Comparison of ENCODE assay signal across 20 mouse cellular contexts in the genomic region with DNA sequence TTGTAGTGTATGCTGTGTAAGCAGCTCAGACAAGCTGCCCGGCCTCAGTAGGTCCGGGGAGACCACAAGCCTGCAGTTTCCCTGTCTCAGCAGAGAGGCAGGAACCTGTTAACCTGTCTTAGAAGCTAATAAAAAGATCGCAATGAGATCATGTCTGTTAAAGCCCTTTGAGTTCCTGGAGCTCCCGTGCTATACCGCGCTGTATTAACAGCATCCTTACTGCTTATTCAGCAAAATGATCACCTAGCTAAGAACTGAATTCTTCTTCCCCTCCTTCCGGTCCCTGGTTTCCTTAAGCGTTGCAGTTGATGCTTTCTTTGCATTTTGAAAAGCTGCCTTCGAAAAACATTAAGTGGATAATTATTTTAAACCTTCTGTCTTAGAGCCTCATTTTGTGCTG.
A peak's percentile ranks its signal among the peaks of the same experiment; 100 is the strongest.
DNase-seq lines count a peak whose midpoint lies in the region; ATAC-seq lines count a peak whose summit lies in the region.
"Had no signal": no experiment of that assay in that cellular context is flagged by ENCODE, and none has a peak within 500 bp of the region (broad histone marks: within the 10 kb centered on the region; RNA-seq: fewer than 3 reads in every experiment).

No protein-coding gene starts in this region.

- DNase-seq in hindbrain, embryonic 10.5 days (ENCODE audit: low spot score): no peak
- no peak for DNase-seq in neural tube, embryonic 10.5 days (ENCODE audit: extremely low spot score, low spot score)
- no peak for DNase-seq in frontal cortex, postnatal 10 days (ENCODE audit: low spot score in 2 of 2)
- DNase-seq: adrenal gland, adult 2 months; cerebellum, adult 9-10 months; kidney, adult 2 months; kidney, postnatal 10 days; lung, adult 2 months; thymus, postnatal 25 days had no signal

- no peak overlapping the region for H3K4me3 ChIP-seq in hindbrain, embryonic 15.5 days
- no peak overlapping the region for H3K4me3 ChIP-seq in hindbrain, embryonic 10.5 days
- no peak overlapping the region for H3K4me3 ChIP-seq in neural tube, embryonic 13.5 days
- H3K4me3 ChIP-seq in midbrain, embryonic 13.5 days (replicated peaks): no peak overlapping the region
- H3K4me3 ChIP-seq: embryonic facial prominence, embryonic 12.5 days; erythroblast, embryonic 14.5 days; heart, embryonic 10.5 days; layer of hippocampus, adult 2 months; megakaryocyte, embryonic 14.5 days; neural tube, embryonic 15.5 days had no signal

- WGBS in hindbrain, embryonic 15.5 days: 50% methylated on average over 9 of the region's 9 CpGs
- 78% methylated on average over 9 of the region's 9 CpGs for WGBS in hindbrain, embryonic 10.5 days
- WGBS in neural tube, embryonic 13.5 days: 66% methylated on average over 9 of the region's 9 CpGs
- 66% methylated on average over 9 of the region's 9 CpGs for WGBS in midbrain, embryonic 13.5 days

- 0 out of 2 replicates have a peak, but pooled peaks cover 5% of the 10 kb centered on the region for H3K4me1 ChIP-seq in hindbrain, embryonic 15.5 days (replicated peaks)
- H3K4me1 ChIP-seq in hindbrain, embryonic 10.5 days (replicated peaks): peaks cover 3% of the 10 kb centered on the region; the same call in 1 of the 2 replicates
- 0 out of 2 replicates have a peak, but pooled peaks cover 6% of the 10 kb centered on the region for H3K4me1 ChIP-seq in neural tube, embryonic 13.5 days (replicated peaks)
- H3K4me1 ChIP-seq in midbrain, embryonic 13.5 days (replicated peaks): no peaks in the 10 kb centered on the region
- H3K4me1 ChIP-seq: embryonic facial prominence, embryonic 12.5 days; neural tube, embryonic 15.5 days had no signal

- H3K9me3 ChIP-seq in hindbrain, embryonic 15.5 days: no peaks in the 10 kb centered on the region
- H3K9me3 ChIP-seq in hindbrain, embryonic 10.5 days: no peaks in the 10 kb centered on the region
- no peaks in the 10 kb centered on the region for H3K9me3 ChIP-seq in neural tube, embryonic 13.5 days
- H3K9me3 ChIP-seq in midbrain, embryonic 13.5 days: no peaks in the 10 kb centered on the region
- H3K9me3 ChIP-seq: embryonic facial prominence, embryonic 12.5 days; heart, embryonic 10.5 days; megakaryocyte, embryonic 14.5 days; neural tube, embryonic 15.5 days had no signal

- ATAC-seq in hindbrain, embryonic 15.5 days (ENCODE audit: low FRiP score, low read depth): 0 out of 2 replicates have a peak, but pooled peaks have one; percentile 27
- peak; percentile 61; the same call in 1 of the 2 replicates for ATAC-seq in neural tube, embryonic 13.5 days (ENCODE audit: low read depth)
- ATAC-seq in midbrain, embryonic 13.5 days: 0 out of 2 replicates have a peak, but pooled peaks have one; percentile 20
- ATAC-seq in frontal cortex, adult (ENCODE audit: low TSS enrichment): no peak
- ATAC-seq: forebrain, embryonic 14.5 days had no signal

- H3K36me3 ChIP-seq in hindbrain, embryonic 15.5 days: no peaks in the 10 kb centered on the region
- H3K36me3 ChIP-seq in hindbrain, embryonic 10.5 days: no peaks in the 10 kb centered on the region
- H3K36me3 ChIP-seq in neural tube, embryonic 13.5 days: no peaks in the 10 kb centered on the region
- no peaks in the 10 kb centered on the region for H3K36me3 ChIP-seq in midbrain, embryonic 13.5 days
- H3K36me3 ChIP-seq: embryonic facial prominence, embryonic 12.5 days; heart, embryonic 10.5 days; neural tube, embryonic 15.5 days had no signal

- no peak overlapping the region for H3K9ac ChIP-seq in hindbrain, embryonic 15.5 days
- no peak overlapping the region for H3K9ac ChIP-seq in neural tube, embryonic 13.5 days
- no peak overlapping the region for H3K9ac ChIP-seq in midbrain, embryonic 13.5 days (replicated peaks)
- H3K9ac ChIP-seq: embryonic facial prominence, embryonic 12.5 days; neural tube, embryonic 15.5 days had no signal

- H3K27ac ChIP-seq in hindbrain, embryonic 15.5 days (replicated peaks): no peak overlapping the region
- H3K27ac ChIP-seq in hindbrain, embryonic 10.5 days: no peak overlapping the region
- no peak overlapping the region for H3K27ac ChIP-seq in neural tube, embryonic 13.5 days (replicated peaks)
- no peak overlapping the region for H3K27ac ChIP-seq in midbrain, embryonic 13.5 days
- H3K27ac ChIP-seq: embryonic facial prominence, embryonic 12.5 days; heart, embryonic 10.5 days; layer of hippocampus, adult 2 months; neural tube, embryonic 15.5 days had no signal

- H3K4me2 ChIP-seq in hindbrain, embryonic 15.5 days: 0 out of 2 replicates have a peak overlapping the region, but pooled peaks have one; percentile 2
- no peak overlapping the region for H3K4me2 ChIP-seq in neural tube, embryonic 13.5 days
- no peak overlapping the region for H3K4me2 ChIP-seq in midbrain, embryonic 13.5 days (replicated peaks)
- H3K4me2 ChIP-seq: embryonic facial prominence, embryonic 12.5 days; neural tube, embryonic 15.5 days had no signal

- H3K27me3 ChIP-seq in hindbrain, embryonic 15.5 days: no peaks in the 10 kb centered on the region
- no peaks in the 10 kb centered on the region for H3K27me3 ChIP-seq in hindbrain, embryonic 10.5 days (ENCODE audit: insufficient read depth, poor library complexity, severe bottlenecking)
- no peaks in the 10 kb centered on the region for H3K27me3 ChIP-seq in neural tube, embryonic 13.5 days
- H3K27me3 ChIP-seq in midbrain, embryonic 13.5 days: no peaks in the 10 kb centered on the region
- H3K27me3 ChIP-seq: embryonic facial prominence, embryonic 12.5 days; megakaryocyte, embryonic 14.5 days; neural tube, embryonic 15.5 days had no signal
